Mouse (Mus musculus) liver, embryonic 16.5 days (tissue): ENCODE results near the gene Dupd1. TPM values are rescaled to one million over a fixed set of nuclear protein-coding genes. Genes with fewer than 3 reads are reported as not detected.
A peak's percentile ranks its signal among the peaks of the same experiment; 100 is the strongest.

Source experiments
- ATAC-seq: fragments of 200-750 bp; cut with Nextera tagmentation; 2 replicates; pipeline ENCODE4 v1.8.0; 2017; ENCODE audit warnings: low read depth, mild to moderate bottlenecking, moderate number of reproducible peaks, moderate library complexity
- H3K27ac ChIP-seq: fragments of 300-500 bp; sonication (generic); 2 replicates; pipeline ENCODE4 v1.5.1; 2014; ENCODE audit warnings: mild to moderate bottlenecking, low read length
- H3K27me3 ChIP-seq: fragments of 300-500 bp; sonication (generic); 2 replicates; pipeline ENCODE4 v1.6.1; 2014; ENCODE audit warnings: low read depth, low read length, mixed read lengths; ENCODE audit not compliant: control insufficient read depth, insufficient read depth
- H3K36me3 ChIP-seq: fragments of 300-500 bp; sonication (generic); 2 replicates; pipeline ENCODE4 v1.6.1; 2014; ENCODE audit warnings: mild to moderate bottlenecking; ENCODE audit not compliant: control insufficient read depth, insufficient read depth
- H3K4me1 ChIP-seq: fragments of 300-500 bp; sonication (generic); 2 replicates; pipeline ENCODE4 v1.6.1; 2014; ENCODE audit warnings: low read depth, low read length, mixed read lengths; ENCODE audit not compliant: control insufficient read depth
- H3K4me2 ChIP-seq: fragments of 300-500 bp; sonication (generic); 2 replicates; pipeline ENCODE4 v1.6.1; 2014; ENCODE audit warnings: low read depth, low read length, mixed read lengths
- H3K4me3 ChIP-seq: fragments of 300-500 bp; sonication (generic); 2 replicates; pipeline ENCODE4 v1.5.1; 2014; ENCODE audit warnings: low read depth, mild to moderate bottlenecking, low read length
- H3K9ac ChIP-seq: fragments of 300-500 bp; sonication (generic); 2 replicates; pipeline ENCODE4 v1.6.1; 2014; ENCODE audit warnings: low read depth, low read length
- H3K9me3 ChIP-seq: fragments of 300-500 bp; sonication (generic); replicated peaks from 2 replicates; pipeline ENCODE4 v1.6.1; 2016; ENCODE audit warnings: low read length; ENCODE audit not compliant: control insufficient read depth
- WGBS: fragments of 180-500 bp; shearing (Covaris S2); extraction: QIAGEN DNeasy Blood & Tissue Kit; methylation state at CpG from one replicate; pipeline ENCODE4 v1.1.7; 2014; ENCODE audit not compliant: insufficient replicate concordance; 5-methylcytosine and 5-hydroxymethylcytosine counted together
- polyA plus RNA-seq: library from polyadenylated mRNA; unstranded; fragments of >200 nt; fragmentation: Nextera tagmentation; extraction: Ambion mirVana; gene quantifications from 2 replicates; pipeline ENCODE4 v1.2.1, GENCODE M21; 2015

Dupd1 gene
- polyA plus RNA-seq, 1 experiment from 2014 or later, result 0.27 TPM

DNA sequence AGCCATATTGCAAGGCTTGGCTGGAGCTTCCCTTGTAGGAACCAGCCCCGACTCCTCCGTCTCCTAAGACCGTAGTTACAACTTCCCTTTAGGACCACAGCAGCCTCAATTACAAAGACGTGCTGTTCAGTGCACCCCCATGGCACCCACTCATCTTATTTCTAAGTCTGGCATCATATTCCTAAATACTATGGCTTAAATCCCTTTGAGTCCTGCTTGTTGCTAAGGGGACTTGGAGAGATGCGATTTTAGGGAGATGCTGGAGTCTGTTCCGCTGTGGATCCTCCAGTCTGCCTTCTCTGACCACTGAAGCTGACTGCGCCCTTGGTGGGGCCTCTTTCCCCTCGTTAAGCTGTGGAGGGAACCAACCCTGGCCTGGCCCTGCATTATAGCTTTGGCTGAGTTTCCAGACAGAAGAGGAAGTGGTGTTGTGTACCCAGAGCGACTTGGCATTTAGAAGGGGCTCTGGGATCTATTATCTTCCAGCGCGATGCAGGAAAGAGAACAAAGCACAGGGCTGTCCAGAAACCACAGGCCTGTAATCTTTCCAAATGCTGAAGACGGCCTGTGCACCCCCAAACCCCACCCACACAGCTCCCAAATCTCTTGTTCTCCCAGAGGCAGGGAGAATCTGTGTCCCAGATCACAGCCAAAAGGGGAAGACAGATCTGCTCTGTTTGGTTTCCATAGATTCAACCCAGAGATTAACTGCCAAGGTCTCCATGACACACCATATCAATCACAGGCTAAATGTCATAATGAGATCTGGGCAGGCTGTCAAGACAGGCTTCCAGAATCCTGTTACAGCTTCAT, 7.4 kb downstream of the Dupd1 start:
- Histone ChIP-seq H3K4me1 (no peaks in the 10 kb centered on the region), H3K9ac (no peak overlapping the region), H3K27ac (no peak overlapping the region), H3K36me3 (no peaks in the 10 kb centered on the region), H3K4me3 (no peak overlapping the region), H3K4me2 (no peak overlapping the region), H3K27me3 (no peaks in the 10 kb centered on the region), H3K9me3 (no peaks in the 10 kb centered on the region)
- ATAC-seq, result no peak
- WGBS, result 18% methylated on average over 12 of the region's 12 CpGs

DNA sequence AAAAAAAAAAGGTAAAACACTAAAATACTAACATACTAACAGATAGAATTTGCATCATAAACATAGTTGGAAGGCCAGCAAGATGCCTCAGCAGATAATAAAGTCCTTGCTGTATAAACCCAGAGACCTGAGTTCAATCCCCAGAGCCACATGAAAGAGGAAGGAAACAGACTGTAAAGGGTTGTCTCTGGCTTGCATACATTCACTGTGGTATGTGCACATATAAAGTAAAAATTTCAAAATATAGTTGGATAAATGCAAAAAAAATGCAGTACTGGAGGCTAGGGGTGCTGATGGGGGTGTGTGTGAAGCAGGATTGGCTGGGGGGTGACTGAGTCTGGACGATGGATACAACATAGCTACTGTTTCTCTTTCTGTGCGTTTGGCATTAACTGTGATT, 8.9 kb downstream of the Dupd1 start:
- H3K4me3 ChIP-seq, result no peak overlapping the region
- no peaks in the 10 kb centered on the region for H3K4me1 ChIP-seq
- 45% methylated on average over 2 of the region's 2 CpGs for WGBS
- H3K36me3 ChIP-seq, result no peaks in the 10 kb centered on the region
- H3K27me3 ChIP-seq, result no peaks in the 10 kb centered on the region
- no peaks in the 10 kb centered on the region for H3K9me3 ChIP-seq
- ATAC-seq, result no peak
- no peak overlapping the region for H3K27ac ChIP-seq
- no peak overlapping the region for H3K9ac ChIP-seq
- no peak overlapping the region for H3K4me2 ChIP-seq

DNA sequence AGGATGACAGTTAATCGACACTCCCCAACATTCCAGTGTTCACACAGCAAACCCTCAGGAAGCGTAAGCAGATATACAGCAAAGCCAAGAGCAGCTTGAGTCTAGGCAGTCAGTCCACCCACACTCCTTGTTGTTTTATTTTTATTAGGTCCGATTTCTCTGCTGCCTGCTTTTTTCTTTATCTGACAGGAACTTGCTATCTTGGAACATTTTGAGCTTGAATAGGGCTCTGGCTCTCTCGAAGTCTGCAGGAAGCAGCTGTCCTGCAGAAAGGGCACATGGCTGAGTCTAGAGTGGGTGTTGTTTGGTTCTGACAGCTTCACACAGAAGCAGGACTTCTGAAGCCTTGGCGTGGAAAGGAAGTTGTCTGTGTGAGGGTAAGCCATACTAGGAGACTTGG, 11.1 kb downstream of the Dupd1 start:
- Histone ChIP-seq H3K9me3 (no peaks in the 10 kb centered on the region), H3K4me3 (no peak overlapping the region), H3K4me2 (no peak overlapping the region), H3K36me3 (no peaks in the 10 kb centered on the region), H3K27ac (no peak overlapping the region), H3K4me1 (no peaks in the 10 kb centered on the region), H3K9ac (no peak overlapping the region), H3K27me3 (no peaks in the 10 kb centered on the region)
- 31% methylated on average over 5 of the region's 5 CpGs for WGBS
- ATAC-seq, result peak; percentile 45; the same call in 1 of the 2 replicates

DNA sequence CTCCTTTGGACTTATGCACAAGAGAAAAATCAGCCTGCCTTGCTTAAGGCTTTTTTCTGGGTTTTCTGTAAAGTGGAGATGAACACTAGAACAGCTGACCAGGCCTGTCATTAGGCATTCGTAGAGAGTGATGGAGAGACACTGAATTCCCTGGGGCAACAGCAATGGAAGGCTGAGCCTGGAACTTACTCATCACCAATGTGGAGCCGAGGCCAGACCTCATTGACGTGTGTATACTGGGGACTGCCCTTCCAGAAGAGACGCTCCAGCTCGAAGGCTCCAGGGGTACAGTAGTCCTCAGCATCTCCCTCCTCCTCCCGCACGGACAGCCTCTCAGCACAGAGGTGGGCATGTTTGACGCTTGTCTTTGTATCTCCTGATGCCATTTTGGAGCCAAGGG, 11.7 kb downstream of the Dupd1 start:
- Histone ChIP-seq H3K9ac (no peak overlapping the region), H3K4me2 (no peak overlapping the region), H3K4me1 (no peaks in the 10 kb centered on the region), H3K4me3 (no peak overlapping the region), H3K27ac (no peak overlapping the region), H3K9me3 (no peaks in the 10 kb centered on the region), H3K27me3 (no peaks in the 10 kb centered on the region), H3K36me3 (no peaks in the 10 kb centered on the region)
- ATAC-seq, result no peak
- WGBS, result 69% methylated on average over 8 of the region's 8 CpGs

DNA sequence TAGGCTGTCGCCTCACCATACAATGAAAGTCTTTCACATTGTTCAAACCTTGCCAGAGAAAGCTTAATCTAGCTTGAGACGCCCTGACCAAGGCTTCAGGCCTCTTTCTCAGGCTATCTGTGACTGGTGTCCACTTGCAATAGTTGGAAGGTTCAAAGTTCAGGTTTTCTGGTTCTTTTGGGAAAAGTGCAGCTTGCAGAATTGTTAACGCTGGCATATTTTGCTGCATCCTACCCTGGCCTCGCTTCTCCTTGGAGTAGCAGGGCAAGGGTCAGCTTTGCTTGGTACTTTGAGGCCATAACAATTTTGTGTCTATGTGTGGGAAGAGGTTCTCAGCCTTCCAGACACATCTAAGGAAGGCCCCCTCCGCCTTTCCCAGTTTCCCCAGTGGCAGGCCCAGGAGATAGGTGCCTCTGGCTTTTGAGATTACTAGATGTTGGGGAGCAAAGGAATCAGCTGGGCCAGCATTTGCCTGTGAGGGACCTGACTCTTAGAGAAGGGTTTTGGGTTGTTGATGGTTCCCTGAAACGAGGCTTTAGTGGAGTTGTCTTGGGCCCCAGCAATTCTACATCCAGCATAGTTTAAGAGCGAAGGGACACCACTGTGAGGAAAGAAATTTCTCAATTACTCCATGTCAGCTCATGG, 18.1 kb downstream of the Dupd1 start:
- Histone ChIP-seq H3K27ac (no peak overlapping the region), H3K4me2 (no peak overlapping the region), H3K9ac (no peak overlapping the region), H3K4me3 (no peak overlapping the region), H3K27me3 (no peaks in the 10 kb centered on the region), H3K9me3 (no peaks in the 10 kb centered on the region), H3K36me3 (no peaks in the 10 kb centered on the region), H3K4me1 (no peaks in the 10 kb centered on the region; the same call in 1 of the 2 replicates)
- ATAC-seq, result no peak
- WGBS, result 59% methylated on average over 7 of the region's 7 CpGs

DNA sequence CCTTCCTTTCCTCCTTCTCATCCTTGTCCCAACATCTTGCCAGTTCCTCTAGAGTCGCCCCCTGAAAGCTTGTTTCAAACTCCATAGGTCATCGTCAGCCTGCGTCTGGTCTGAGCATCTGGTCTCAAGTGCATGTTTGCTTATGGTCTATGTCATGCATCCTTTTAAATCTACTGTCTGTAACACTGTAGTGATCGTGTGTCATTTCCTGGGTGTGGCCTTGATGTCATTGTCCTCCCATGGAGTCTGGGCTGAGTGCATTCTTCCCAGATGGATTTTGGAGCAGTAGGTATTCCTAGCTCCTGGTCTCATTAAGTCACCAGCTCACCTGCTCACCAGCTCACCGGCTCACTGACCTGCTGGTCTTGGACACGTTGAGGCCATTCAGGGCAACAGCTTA, 19.4 kb downstream of the Dupd1 start:
- Histone ChIP-seq H3K36me3 (no peaks in the 10 kb centered on the region), H3K27me3 (no peaks in the 10 kb centered on the region), H3K4me2 (no peak overlapping the region), H3K9me3 (no peaks in the 10 kb centered on the region), H3K4me1 (no peaks in the 10 kb centered on the region; the same call in 1 of the 2 replicates), H3K9ac (no peak overlapping the region), H3K27ac (no peak overlapping the region), H3K4me3 (no peak overlapping the region)
- ATAC-seq, result no peak
- 53% methylated on average over 6 of the region's 6 CpGs for WGBS

DNA sequence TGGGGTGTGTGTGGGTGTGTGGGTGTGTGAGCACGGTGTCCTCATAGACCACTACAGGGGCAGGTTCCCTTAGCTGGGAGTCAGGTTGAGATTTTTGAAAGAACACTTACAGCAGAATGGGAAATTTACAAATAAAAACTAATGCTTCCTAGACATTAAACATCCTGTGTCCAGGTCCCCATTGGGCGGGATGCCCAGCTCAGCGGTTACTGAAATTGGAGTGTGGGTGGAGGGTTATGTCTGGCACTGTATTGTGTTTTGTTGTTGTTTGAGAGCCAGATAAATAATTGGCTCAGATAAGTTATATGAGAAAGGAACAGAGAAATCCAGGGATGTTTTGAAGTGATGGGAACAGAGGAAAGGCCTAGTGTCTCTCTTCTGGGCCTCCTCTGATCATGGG, 23.3 kb downstream of the Dupd1 start:
- WGBS, result 71% methylated on average over 3 of the region's 3 CpGs
- no peaks in the 10 kb centered on the region for H3K36me3 ChIP-seq
- ATAC-seq, result no peak
- no peak overlapping the region for H3K4me3 ChIP-seq
- H3K9ac ChIP-seq, result no peak overlapping the region
- H3K27ac ChIP-seq, result no peak overlapping the region
- no peaks in the 10 kb centered on the region for H3K4me1 ChIP-seq
- H3K27me3 ChIP-seq, result peaks cover 17% of the 10 kb centered on the region
- H3K4me2 ChIP-seq, result no peak overlapping the region
- no peaks in the 10 kb centered on the region for H3K9me3 ChIP-seq

DNA sequence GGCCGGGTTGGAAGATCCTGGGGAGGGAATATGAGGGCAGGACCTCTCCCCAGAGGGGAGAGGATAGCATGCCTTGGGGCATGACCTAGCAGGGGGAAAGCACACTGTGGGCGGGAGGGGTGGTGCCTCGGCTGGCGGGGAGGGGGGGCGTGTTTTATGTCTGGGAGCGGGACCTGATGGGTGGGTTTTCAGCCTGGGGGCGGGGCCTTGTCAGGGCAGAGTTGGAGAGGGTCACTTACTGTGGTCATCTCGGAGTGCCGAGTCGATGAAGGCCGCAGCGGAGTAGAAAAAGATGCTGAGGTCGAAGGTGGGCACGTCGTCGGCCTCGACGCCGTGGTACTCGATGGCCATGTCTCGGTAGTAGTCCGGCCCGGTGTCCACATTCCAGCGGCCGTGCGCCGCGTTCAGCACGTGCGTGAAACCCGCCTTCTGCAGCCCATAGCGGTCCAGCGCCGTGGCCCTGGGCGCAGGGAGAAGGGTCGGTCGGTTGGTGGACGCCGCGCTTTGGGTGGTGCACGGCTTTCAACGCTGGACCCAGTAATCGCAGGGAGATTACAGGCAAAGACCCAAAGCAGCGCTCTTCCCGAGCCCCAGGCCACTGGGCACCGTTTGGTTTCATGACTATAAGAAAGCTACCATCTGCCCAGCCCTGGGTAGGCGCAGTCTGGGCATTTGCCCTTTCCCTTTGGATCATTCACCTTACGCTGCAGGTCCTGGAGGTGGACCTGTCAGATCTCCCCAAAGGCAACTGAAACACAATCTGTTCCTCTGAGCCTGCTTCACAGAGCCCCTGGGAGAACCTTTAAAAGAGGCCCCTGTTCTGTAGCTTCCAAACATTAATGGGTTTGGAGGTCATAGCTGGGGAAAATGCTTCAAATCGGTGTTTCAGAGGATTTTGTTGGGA, 27.7 kb downstream of the Dupd1 start:
- no peak overlapping the region for H3K27ac ChIP-seq
- no peaks in the 10 kb centered on the region for H3K9me3 ChIP-seq
- H3K9ac ChIP-seq, result no peak overlapping the region
- peak overlapping the region; percentile 49 for H3K4me2 ChIP-seq
- peaks cover 19% of the 10 kb centered on the region for H3K27me3 ChIP-seq
- no peak for ATAC-seq
- H3K4me1 ChIP-seq, result no peaks in the 10 kb centered on the region; the same call in 1 of the 2 replicates
- peak overlapping the region; percentile 29 for H3K4me3 ChIP-seq
- WGBS, result 11% methylated on average over 47 of the region's 49 CpGs
- no peaks in the 10 kb centered on the region for H3K36me3 ChIP-seq
